Mouse (Mus musculus): ENCODE results near the gene Gm5737. TPM values are rescaled to one million over a fixed set of nuclear protein-coding genes. Genes with fewer than 3 reads are reported as not detected.

Gm5737 gene
- polyA plus RNA-seq, 1 experiment, result not detected

- H3K4me1 ChIP-seq (ENCODE audit: control insufficient read depth, insufficient read depth, low read length), result peaks cover 3% of the 10 kb centered on the region; the same call in 1 of the 2 replicates
- no peak for TF ChIP-seq CTCF (IDR thresholded peaks at IDR 0.05; ENCODE audit: insufficient read depth, low read depth, low read length)
- no peak for TF ChIP-seq POLR2A (IDR thresholded peaks at IDR 0.05; ENCODE audit: insufficient read depth, low read depth, low read length)
- 94% methylated on average over 11 of the region's 11 CpGs for WGBS
Measured at GRCm38 (mm10) chr7:120859854-120860253, 47.7 kb downstream of the Gm5737 start.

DNA sequence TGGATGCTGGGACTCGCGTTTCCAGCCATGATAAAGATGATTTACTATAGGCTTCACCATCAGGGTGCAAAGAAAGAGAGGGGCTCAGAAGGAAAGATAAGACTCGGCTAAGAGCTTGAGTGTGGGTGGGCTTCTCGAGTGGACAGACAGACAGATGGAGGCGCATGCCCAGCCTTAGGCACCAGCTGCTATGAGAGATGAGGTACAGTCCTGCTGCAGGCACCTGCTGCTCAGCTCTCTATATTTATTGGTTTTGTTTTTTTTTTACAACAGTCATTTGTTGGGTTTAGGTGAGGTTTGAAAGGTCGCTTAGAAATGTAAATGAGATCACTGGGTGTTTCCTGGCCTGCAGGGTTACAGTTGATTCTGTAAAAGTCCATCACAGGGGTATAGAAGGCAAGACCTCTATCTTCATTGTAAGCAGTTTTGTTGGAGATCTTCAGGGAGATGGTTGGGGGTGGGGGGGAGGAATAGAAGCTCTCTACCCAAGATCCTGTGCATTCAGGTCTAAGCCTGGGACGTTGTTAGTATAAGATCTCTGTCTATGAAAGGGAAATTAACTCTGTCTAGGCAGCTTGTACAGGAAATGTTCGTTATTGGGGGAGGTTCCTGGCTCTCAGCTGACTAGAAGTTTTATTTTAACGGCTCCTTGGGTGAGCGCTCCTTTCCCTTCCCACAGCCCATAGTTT lies 48.8 kb downstream of the Gm5737 start:
- 77% methylated on average over 10 of the region's 10 CpGs for WGBS
- Histone ChIP-seq H3K27ac (ENCODE audit: insufficient read depth, low read depth, low read length) (no peak overlapping the region), H3K4me1 (ENCODE audit: control insufficient read depth, insufficient read depth, low read length) (peaks cover 8% of the 10 kb centered on the region), H3K4me3 (ENCODE audit: insufficient read depth, low read depth, low read length) (no peak overlapping the region)
- TF ChIP-seq CTCF (IDR thresholded peaks at IDR 0.05; ENCODE audit: insufficient read depth, low read depth, low read length) (no peak), POLR2A (IDR thresholded peaks at IDR 0.05; ENCODE audit: insufficient read depth, low read depth, low read length) (no peak)

More at GRCm38 (mm10) chr7:120859854-120860253, 47.7 kb downstream of the Gm5737 start:
- no peak overlapping the region for H3K4me3 ChIP-seq (ENCODE audit: insufficient read depth, low read depth, low read length)
- H3K27ac ChIP-seq (ENCODE audit: insufficient read depth, low read depth, low read length), result no peak overlapping the region

DNA sequence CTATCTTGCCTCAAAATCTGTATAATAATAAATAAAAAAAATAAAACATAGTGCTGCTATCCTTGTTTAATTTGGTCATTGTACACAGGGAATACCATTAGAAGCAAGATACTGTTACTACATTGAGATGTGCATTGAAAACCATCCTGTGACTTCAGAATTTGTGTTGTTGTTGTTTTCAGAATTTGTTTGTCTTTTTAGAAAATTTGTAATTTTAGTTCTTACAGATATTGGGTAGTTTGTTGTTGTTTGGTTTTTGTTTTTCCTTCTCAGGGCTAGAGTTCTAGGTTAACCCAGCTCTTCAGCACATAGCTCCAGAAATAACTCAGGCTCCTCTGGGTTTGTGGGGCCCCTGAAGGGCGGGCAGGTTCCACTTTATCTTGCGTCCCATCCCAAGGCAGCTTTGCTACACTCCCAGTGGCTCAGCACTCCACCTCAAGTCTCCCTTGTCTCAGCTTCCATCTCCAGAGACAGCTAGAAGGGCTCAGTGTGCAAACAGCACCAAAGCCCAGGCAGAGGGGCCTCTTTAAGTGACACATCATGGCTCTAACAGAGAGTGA lies 49.4 kb downstream of the Gm5737 start:
- Histone ChIP-seq H3K4me1 (ENCODE audit: control insufficient read depth, insufficient read depth, low read length) (peaks cover 7% of the 10 kb centered on the region), H3K4me3 (ENCODE audit: insufficient read depth, low read depth, low read length) (no peak overlapping the region), H3K27ac (ENCODE audit: insufficient read depth, low read depth, low read length) (no peak overlapping the region)
- TF ChIP-seq POLR2A (IDR thresholded peaks at IDR 0.05; ENCODE audit: insufficient read depth, low read depth, low read length) (no peak), CTCF (IDR thresholded peaks at IDR 0.05; ENCODE audit: insufficient read depth, low read depth, low read length) (no peak)
- 84% methylated on average over 2 of the region's 2 CpGs for WGBS

GRCm38 (mm10) chr7:120862196-120862595 lies 50.0 kb downstream of the Gm5737 start:
- Histone ChIP-seq H3K27ac (ENCODE audit: insufficient read depth, low read depth, low read length) (no peak overlapping the region), H3K4me1 (ENCODE audit: control insufficient read depth, insufficient read depth, low read length) (peaks cover 7% of the 10 kb centered on the region), H3K4me3 (ENCODE audit: insufficient read depth, low read depth, low read length) (no peak overlapping the region)
- TF ChIP-seq POLR2A (IDR thresholded peaks at IDR 0.05; ENCODE audit: insufficient read depth, low read depth, low read length) (no peak), CTCF (IDR thresholded peaks at IDR 0.05; ENCODE audit: insufficient read depth, low read depth, low read length) (no peak)
- 72% methylated on average over 3 of the region's 3 CpGs for WGBS

- Histone ChIP-seq H3K4me1 (ENCODE audit: control insufficient read depth, insufficient read depth, low read length) (peaks cover 7% of the 10 kb centered on the region), H3K27ac (ENCODE audit: insufficient read depth, low read depth, low read length) (no peak overlapping the region), H3K4me3 (ENCODE audit: insufficient read depth, low read depth, low read length) (no peak overlapping the region)
- 83% methylated on average over 7 of the region's 7 CpGs for WGBS
- TF ChIP-seq POLR2A (IDR thresholded peaks at IDR 0.05; ENCODE audit: insufficient read depth, low read depth, low read length) (no peak), CTCF (IDR thresholded peaks at IDR 0.05; ENCODE audit: insufficient read depth, low read depth, low read length) (no peak)
Measured at GRCm38 (mm10) chr7:120862626-120863025, 50.5 kb downstream of the Gm5737 start.

- no peak overlapping the region for H3K4me3 ChIP-seq (ENCODE audit: insufficient read depth, low read depth, low read length)
- H3K4me1 ChIP-seq (ENCODE audit: control insufficient read depth, insufficient read depth, low read length), result peaks cover 7% of the 10 kb centered on the region
- no peak for TF ChIP-seq POLR2A (IDR thresholded peaks at IDR 0.05; ENCODE audit: insufficient read depth, low read depth, low read length)
- TF ChIP-seq CTCF (IDR thresholded peaks at IDR 0.05; ENCODE audit: insufficient read depth, low read depth, low read length), result no peak
- H3K27ac ChIP-seq (ENCODE audit: insufficient read depth, low read depth, low read length), result no peak overlapping the region
- 82% methylated on average over 5 of the region's 5 CpGs for WGBS
Measured at GRCm38 (mm10) chr7:120863476-120863875, 51.3 kb downstream of the Gm5737 start.

GRCm38 (mm10) chr7:120865100-120865499 lies 52.9 kb downstream of the Gm5737 start:
- Histone ChIP-seq H3K4me3 (ENCODE audit: insufficient read depth, low read depth, low read length) (no peak overlapping the region), H3K27ac (ENCODE audit: insufficient read depth, low read depth, low read length) (peak overlapping the region; percentile 16; the same call in 1 of the 2 replicates), H3K4me1 (ENCODE audit: control insufficient read depth, insufficient read depth, low read length) (peaks cover 7% of the 10 kb centered on the region)
- TF ChIP-seq CTCF (IDR thresholded peaks at IDR 0.05; ENCODE audit: insufficient read depth, low read depth, low read length) (no peak), POLR2A (IDR thresholded peaks at IDR 0.05; ENCODE audit: insufficient read depth, low read depth, low read length) (no peak)
- WGBS, result 21% methylated on average over 7 of the region's 7 CpGs

DNA sequence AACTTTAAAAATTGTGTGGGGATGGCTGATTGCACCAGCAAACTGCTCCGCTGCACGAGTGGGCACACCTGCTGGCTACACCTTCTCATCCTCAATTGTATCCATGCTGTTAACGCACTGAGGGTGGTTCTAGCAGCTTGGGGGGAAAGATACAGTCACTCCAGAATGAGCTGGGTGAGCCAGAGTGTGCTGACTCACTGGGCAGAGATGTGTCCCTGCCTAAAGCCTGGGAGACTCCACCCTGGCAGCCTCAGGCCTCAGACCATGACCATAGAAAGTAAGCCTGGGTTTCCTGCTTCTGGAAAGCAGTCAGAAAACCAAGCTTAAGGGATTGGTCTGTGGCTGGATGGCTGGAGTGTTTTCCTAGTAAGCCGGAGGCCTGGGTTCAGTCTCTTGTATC lies 53.7 kb downstream of the Gm5737 start:
- H3K4me1 ChIP-seq (ENCODE audit: control insufficient read depth, insufficient read depth, low read length), result peaks cover 7% of the 10 kb centered on the region
- 52% methylated on average over 4 of the region's 4 CpGs for WGBS
- H3K4me3 ChIP-seq (ENCODE audit: insufficient read depth, low read depth, low read length), result no peak overlapping the region
- H3K27ac ChIP-seq (ENCODE audit: insufficient read depth, low read depth, low read length), result peak overlapping the region; percentile 75
- no peak for TF ChIP-seq CTCF (IDR thresholded peaks at IDR 0.05; ENCODE audit: insufficient read depth, low read depth, low read length)

DNA sequence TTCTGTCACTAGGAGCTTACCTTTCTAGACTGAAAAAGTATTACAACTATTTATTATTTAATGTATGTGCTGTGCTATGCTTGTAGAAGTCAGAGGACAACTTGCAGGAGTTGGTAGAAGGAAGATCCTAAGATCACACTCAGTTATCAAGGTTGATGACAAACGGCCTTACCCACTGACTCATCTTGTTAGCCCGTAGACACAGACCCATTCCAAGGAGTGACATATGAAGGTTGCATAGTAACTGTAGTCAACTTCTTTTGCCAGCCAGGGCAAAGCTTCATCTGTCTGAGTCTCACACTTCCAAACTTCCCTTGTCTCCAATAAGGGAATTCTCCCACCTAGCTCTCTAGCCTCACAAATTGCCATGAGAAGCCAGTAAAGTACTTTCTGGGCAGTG lies 54.5 kb downstream of the Gm5737 start:
- TF ChIP-seq POLR2A (IDR thresholded peaks at IDR 0.05; ENCODE audit: insufficient read depth, low read depth, low read length), result no peak
- TF ChIP-seq CTCF (IDR thresholded peaks at IDR 0.05; ENCODE audit: insufficient read depth, low read depth, low read length), result no peak
- Histone ChIP-seq H3K4me3 (ENCODE audit: insufficient read depth, low read depth, low read length) (no peak overlapping the region), H3K4me1 (ENCODE audit: control insufficient read depth, insufficient read depth, low read length) (peaks cover 7% of the 10 kb centered on the region), H3K27ac (ENCODE audit: insufficient read depth, low read depth, low read length) (no peak overlapping the region)
- WGBS, result 74% methylated on average over 2 of the region's 2 CpGs
